Mouse (Mus musculus) naive thymus-derived CD4-positive, alpha-beta T cell, adult 5 months (primary cell): ENCODE data around the gene Gm17374. TPM values are rescaled to one million over a fixed set of nuclear protein-coding genes. Genes with fewer than 3 reads are reported as not detected.

ENCODE experiments used
- polyA plus RNA-seq: library from polyadenylated mRNA; unstranded; fragments of 100-300 nt; shearing (Covaris generic); gene quantifications from one replicate; pipeline ENCODE4 v1.2.1, GENCODE M21; 2017

Gene Gm17374
- not detected for polyA plus RNA-seq

GRCm38 (mm10) chr2:140151743-140152142, at the start of gene Gm17374:
TSS of gene Gm17374 (plus strand) at chr2:140152043.

GRCm38 (mm10) chr2:140170127-140170802, 18.4 kb downstream of the Gm17374 start, which contains the start of the genes Esf1 and Ndufaf5:
TSS of gene Esf1 (minus strand) at chr2:140170564.
TSS of gene Ndufaf5 (plus strand) at chr2:140170649.

Other genes with a start within 250 kb of the Gm17374 start
- 51.6 TPM for gene Tasp1, start 85.2 kb upstream of the Gm17374 start, polyA plus RNA-seq
- gene Esf1, start 18.5 kb downstream of the Gm17374 start, polyA plus RNA-seq: 22.9 TPM
- 15.0 TPM for gene Ndufaf5, start 18.6 kb downstream of the Gm17374 start, polyA plus RNA-seq
- not detected for gene Sel1l2, start 237.7 kb downstream of the Gm17374 start, polyA plus RNA-seq
- gene Macrod2, start 243.3 kb downstream of the Gm17374 start, polyA plus RNA-seq: 2.5 TPM